Mouse (Mus musculus): ENCODE results near the gene Paqr5. TPM values are rescaled to one million over a fixed set of nuclear protein-coding genes. Genes with fewer than 3 reads are reported as not detected.

The Paqr5 gene
- total and polyA plus RNA-seq, 3 experiments, result 0.76 TPM; not detected in 2

DNA sequence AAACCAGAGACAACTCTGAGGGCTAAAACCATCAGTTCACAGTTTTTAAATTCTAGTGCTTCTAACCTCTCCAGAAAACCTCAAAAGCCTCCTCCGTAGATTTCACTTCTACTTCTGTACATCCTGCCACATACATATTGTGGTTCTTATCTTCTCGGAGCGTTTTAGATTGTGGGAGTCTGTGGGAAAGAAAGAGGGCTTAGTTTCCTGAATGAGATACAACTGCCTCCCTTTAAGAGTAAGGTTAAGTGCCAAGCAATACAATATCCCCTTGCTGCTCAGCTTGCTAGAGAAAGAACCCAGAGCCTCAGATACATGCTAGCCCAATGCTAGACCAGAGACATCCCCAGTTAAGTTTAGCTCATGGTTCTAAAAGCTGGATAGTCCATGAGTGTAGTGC, 94.6 kb downstream of the Paqr5 start:
- Histone ChIP-seq H3K4me3 (no peak overlapping the region), H3K27me3 (ENCODE audit: control insufficient read depth, insufficient read depth, low read length) (no peaks in the 10 kb centered on the region), H3K79me2 (replicated peaks; ENCODE audit: control insufficient read depth, insufficient read depth, low read length) (no peaks in the 10 kb centered on the region), H3K4me1 (ENCODE audit: control insufficient read depth, insufficient read depth, low read length) (no peaks in the 10 kb centered on the region), H3K27ac (no peak overlapping the region), H3K36me3 (ENCODE audit: control insufficient read depth, insufficient read depth, low read length) (no peaks in the 10 kb centered on the region), H3K9ac (ENCODE audit: low read depth, low read length) (no peak overlapping the region)
- no peak for TF ChIP-seq POLR2A (IDR thresholded peaks at IDR 0.05; ENCODE audit: insufficient read depth, low read depth, low read length)
- 60% methylated on average over 3 of the region's 3 CpGs for WGBS
- intact Hi-C loops (cut with DNase I), result no loop called here
- no peak for DNase-seq

DNA sequence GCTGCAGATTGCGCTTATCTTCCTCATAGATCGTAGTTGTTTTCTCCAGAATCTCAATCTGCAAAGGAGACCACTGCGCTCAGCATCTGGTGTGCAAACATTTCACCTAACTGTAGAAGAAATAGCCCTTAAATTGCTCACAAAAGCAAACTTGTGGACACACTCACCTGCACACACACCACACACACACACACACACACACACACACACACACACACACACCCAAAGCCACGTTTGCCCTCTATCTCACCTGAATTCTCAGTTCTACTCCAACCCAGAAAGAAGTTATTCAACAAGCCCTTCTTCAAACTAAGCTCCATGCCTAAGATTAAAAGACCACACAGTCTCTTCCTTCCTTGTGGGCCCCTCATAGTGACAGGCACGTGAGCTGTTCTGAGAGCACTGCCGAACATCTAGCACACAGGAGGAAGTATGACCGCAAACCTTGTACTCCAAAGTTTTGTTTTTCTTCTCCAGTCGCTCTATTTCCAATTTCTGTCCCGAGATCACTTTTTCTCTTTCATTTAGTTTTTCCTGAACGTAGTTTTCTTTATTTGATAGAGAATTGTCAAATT, 101.5 kb downstream of the Paqr5 start:
- DNase-seq, result no peak
- Histone ChIP-seq H3K36me3 (ENCODE audit: control insufficient read depth, insufficient read depth, low read length) (no peaks in the 10 kb centered on the region), H3K79me2 (replicated peaks; ENCODE audit: control insufficient read depth, insufficient read depth, low read length) (no peaks in the 10 kb centered on the region), H3K27me3 (ENCODE audit: control insufficient read depth, insufficient read depth, low read length) (no peaks in the 10 kb centered on the region), H3K27ac (no peak overlapping the region), H3K9ac (ENCODE audit: low read depth, low read length) (no peak overlapping the region), H3K4me1 (ENCODE audit: control insufficient read depth, insufficient read depth, low read length) (no peaks in the 10 kb centered on the region), H3K4me3 (no peak overlapping the region)
- TF ChIP-seq EP300 (IDR thresholded peaks at IDR 0.05; ENCODE audit: insufficient read depth, low read depth, low read length) (no peak), POLR2A (IDR thresholded peaks at IDR 0.05; ENCODE audit: insufficient read depth, low read depth, low read length) (no peak), CTCF (IDR thresholded peaks at IDR 0.05) (no peak)
- intact Hi-C loops (cut with DNase I), result no loop called here
- WGBS, result 91% methylated on average over 10 of the region's 10 CpGs

DNA sequence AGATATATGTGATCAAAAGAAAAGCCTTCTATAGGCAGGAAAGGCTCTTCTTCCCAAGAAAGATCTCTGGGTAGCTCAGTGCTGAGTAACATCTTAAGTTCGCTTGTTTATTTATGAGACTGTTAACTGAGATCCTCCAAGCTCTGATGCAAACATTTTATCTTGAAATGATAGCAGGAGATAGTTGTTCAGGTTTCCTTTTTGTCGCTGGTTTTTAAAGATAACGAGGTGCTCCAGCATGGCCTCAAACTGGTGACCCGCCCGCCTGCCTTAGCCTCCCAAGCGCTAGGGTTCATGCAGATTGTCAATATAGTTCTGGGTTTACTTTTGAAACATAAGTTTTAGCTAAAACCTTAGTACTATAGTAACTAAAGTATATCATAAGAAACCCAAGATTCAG, 106.3 kb downstream of the Paqr5 start:
- Histone ChIP-seq H3K79me2 (replicated peaks; ENCODE audit: control insufficient read depth, insufficient read depth, low read length) (no peaks in the 10 kb centered on the region), H3K36me3 (ENCODE audit: control insufficient read depth, insufficient read depth, low read length) (no peaks in the 10 kb centered on the region), H3K9ac (ENCODE audit: low read depth, low read length) (no peak overlapping the region), H3K4me3 (no peak overlapping the region), H3K27ac (no peak overlapping the region), H3K4me1 (ENCODE audit: control insufficient read depth, insufficient read depth, low read length) (no peaks in the 10 kb centered on the region), H3K27me3 (ENCODE audit: control insufficient read depth, insufficient read depth, low read length) (no peaks in the 10 kb centered on the region)
- no peak for DNase-seq
- 82% methylated on average over 6 of the region's 6 CpGs for WGBS
- TF ChIP-seq POLR2A (IDR thresholded peaks at IDR 0.05; ENCODE audit: insufficient read depth, low read depth, low read length) (no peak), EP300 (IDR thresholded peaks at IDR 0.05; ENCODE audit: insufficient read depth, low read depth, low read length) (no peak), CTCF (IDR thresholded peaks at IDR 0.05) (no peak)
- intact Hi-C loops (cut with DNase I), result no loop called here

DNA sequence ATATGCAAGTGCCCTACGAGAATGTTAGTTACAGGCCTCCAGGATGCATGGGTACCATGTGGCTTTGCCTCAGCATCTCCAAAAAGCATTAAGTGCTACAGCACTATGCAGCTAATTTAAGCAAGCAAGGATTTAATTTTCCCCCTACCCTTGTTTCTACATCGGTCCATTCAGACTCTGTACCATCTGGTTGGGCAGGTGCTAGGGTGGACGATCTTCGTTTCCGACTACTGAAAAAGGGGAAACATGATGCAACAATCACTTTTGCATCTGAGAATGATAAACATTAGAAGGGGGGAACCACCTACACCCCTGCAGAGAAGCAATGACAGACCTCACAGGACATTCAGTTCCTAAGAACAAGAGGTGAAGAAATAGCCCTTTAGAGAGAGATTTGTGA, 107.2 kb downstream of the Paqr5 start:
- WGBS, result 97% methylated on average over 5 of the region's 5 CpGs
- 0 out of 2 replicates have a peak, but pooled peaks cover 2% of the 10 kb centered on the region for H3K36me3 ChIP-seq (ENCODE audit: control insufficient read depth, insufficient read depth, low read length)

DNA sequence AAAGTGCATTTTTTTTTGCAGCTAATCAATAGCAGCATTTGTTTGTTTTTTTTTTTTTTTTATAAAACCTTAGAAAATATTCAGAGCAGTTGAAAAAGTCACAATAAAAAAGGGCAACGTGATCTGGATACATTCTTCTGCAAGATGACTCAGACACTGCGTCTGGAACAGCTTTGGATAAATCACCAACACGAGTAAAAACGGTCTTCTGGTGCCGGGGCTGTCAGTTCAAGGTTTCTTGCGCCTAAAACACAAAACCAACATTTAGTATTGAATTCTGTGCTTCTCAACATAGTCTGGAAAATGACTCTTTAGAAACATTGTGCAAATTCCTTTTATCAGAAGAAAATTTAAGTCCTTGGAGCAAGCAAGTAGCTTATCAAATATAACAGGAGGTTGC, 109.2 kb downstream of the Paqr5 start:
- DNase-seq, result no peak
- 88% methylated on average over 6 of the region's 6 CpGs for WGBS
- no peak overlapping the region for H3K9ac ChIP-seq (ENCODE audit: low read depth, low read length)
- intact Hi-C loops (cut with DNase I), result no loop called here
- H3K79me2 ChIP-seq (replicated peaks; ENCODE audit: control insufficient read depth, insufficient read depth, low read length), result no peaks in the 10 kb centered on the region
- H3K4me3 ChIP-seq, result no peak overlapping the region
- TF ChIP-seq POLR2A (IDR thresholded peaks at IDR 0.05; ENCODE audit: insufficient read depth, low read depth, low read length) (no peak), CTCF (IDR thresholded peaks at IDR 0.05) (no peak), EP300 (IDR thresholded peaks at IDR 0.05; ENCODE audit: insufficient read depth, low read depth, low read length) (no peak)
- no peaks in the 10 kb centered on the region for H3K4me1 ChIP-seq (ENCODE audit: control insufficient read depth, insufficient read depth, low read length)
- H3K27ac ChIP-seq, result no peak overlapping the region
- H3K36me3 ChIP-seq (ENCODE audit: control insufficient read depth, insufficient read depth, low read length), result peaks cover 4% of the 10 kb centered on the region; the same call in 1 of the 2 replicates
- H3K27me3 ChIP-seq (ENCODE audit: control insufficient read depth, insufficient read depth, low read length), result no peaks in the 10 kb centered on the region

More for the DNA sequence above, 107.2 kb downstream of the Paqr5 start:
- TF ChIP-seq CTCF (IDR thresholded peaks at IDR 0.05) (no peak), POLR2A (IDR thresholded peaks at IDR 0.05; ENCODE audit: insufficient read depth, low read depth, low read length) (no peak), EP300 (IDR thresholded peaks at IDR 0.05; ENCODE audit: insufficient read depth, low read depth, low read length) (no peak)
- H3K9ac ChIP-seq (ENCODE audit: low read depth, low read length), result no peak overlapping the region
- no peaks in the 10 kb centered on the region for H3K4me1 ChIP-seq (ENCODE audit: control insufficient read depth, insufficient read depth, low read length)
- H3K27ac ChIP-seq, result no peak overlapping the region
- no peaks in the 10 kb centered on the region for H3K27me3 ChIP-seq (ENCODE audit: control insufficient read depth, insufficient read depth, low read length)
- DNase-seq, result no peak
- intact Hi-C loops (cut with DNase I), result no loop called here
- H3K4me3 ChIP-seq, result no peak overlapping the region
- no peaks in the 10 kb centered on the region for H3K79me2 ChIP-seq (replicated peaks; ENCODE audit: control insufficient read depth, insufficient read depth, low read length)

DNA sequence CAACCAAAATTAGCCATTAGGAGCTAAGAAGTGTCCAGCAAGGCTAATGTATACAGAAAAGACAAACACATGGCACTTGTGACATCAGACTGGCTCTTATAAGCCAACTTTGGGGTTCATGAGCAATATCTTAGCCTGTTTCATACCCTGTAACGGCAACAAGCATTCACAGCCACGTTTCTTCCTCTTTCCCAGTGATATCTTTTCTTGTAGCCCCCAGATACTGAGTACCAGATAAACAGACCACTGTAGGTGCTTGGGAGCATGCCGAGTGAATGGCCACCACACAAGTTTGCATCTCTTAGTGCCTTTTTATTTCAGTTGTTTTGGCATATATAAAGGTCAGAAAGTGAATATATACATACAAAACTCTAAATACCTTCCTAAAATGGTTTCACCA, 109.7 kb downstream of the Paqr5 start:
- Histone ChIP-seq H3K79me2 (replicated peaks; ENCODE audit: control insufficient read depth, insufficient read depth, low read length) (no peaks in the 10 kb centered on the region), H3K36me3 (ENCODE audit: control insufficient read depth, insufficient read depth, low read length) (peaks cover 4% of the 10 kb centered on the region; the same call in 1 of the 2 replicates), H3K4me1 (ENCODE audit: control insufficient read depth, insufficient read depth, low read length) (no peaks in the 10 kb centered on the region), H3K27me3 (ENCODE audit: control insufficient read depth, insufficient read depth, low read length) (no peaks in the 10 kb centered on the region), H3K9ac (ENCODE audit: low read depth, low read length) (no peak overlapping the region), H3K4me3 (no peak overlapping the region), H3K27ac (no peak overlapping the region)
- intact Hi-C loops (cut with DNase I), result no loop called here
- WGBS, result 85% methylated on average over 3 of the region's 3 CpGs
- DNase-seq, result no peak
- TF ChIP-seq EP300 (IDR thresholded peaks at IDR 0.05; ENCODE audit: insufficient read depth, low read depth, low read length) (no peak), CTCF (IDR thresholded peaks at IDR 0.05) (no peak), POLR2A (IDR thresholded peaks at IDR 0.05; ENCODE audit: insufficient read depth, low read depth, low read length) (no peak)
